Mouse (Mus musculus): ENCODE measurements around the gene Pomt2. TPM values are rescaled to one million over a fixed set of nuclear protein-coding genes. Genes with fewer than 3 reads are reported as not detected.

Pomt2 gene
- 13.5 and 14.1 TPM in 2 replicates for polyA plus RNA-seq (2014; fragmentation: Nextera tagmentation; extraction: Ambion mirVana)

DNA sequence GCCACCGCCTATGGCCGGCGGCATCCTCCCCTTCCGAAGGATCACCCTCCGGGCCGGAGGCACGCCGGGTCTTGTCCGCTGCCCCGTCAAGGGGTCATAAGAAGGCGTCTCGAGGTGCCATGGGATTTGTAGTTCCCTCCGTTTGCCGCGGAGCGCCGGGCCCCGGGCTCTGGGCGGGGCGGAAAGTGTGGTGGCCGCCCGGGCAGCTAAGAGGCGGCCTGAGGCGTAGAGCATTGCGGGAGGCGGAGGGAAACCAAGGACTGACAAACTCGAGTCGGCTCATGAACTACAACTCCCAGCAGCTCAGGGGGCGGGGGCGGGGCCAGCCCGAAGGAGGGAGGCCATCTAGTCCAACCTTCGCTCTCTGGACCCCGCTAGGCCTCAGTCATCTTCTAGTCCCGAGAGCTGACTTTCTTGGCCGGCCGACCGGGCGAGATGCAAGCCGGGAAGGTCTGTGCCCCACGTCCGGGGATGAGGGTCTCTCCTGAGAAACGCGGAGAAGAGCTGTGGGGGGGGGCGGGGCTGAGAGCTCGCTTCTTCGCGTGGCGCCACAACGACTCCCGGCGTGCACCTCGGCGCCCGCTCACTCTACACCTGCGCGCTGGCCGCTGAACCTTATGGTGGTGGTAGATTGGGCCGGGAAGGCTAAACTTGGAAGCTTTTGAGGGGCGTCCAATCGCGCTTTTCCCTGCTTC lies at the start of gene Pomt2:
Gene Pomt2, minus strand, starts transcription at position 574 of the 695 bp plus-strand sequence.
- Histone ChIP-seq H3K4me2 (ENCODE audit: low read length) (peak within 1 kb of the TSS; percentile 67), H3K4me3 (ENCODE audit: control insufficient read depth in 1 of 2, insufficient read depth in 1 of 2, low read depth in 1 of 2, low read length in 2 of 2) (peak within 1 kb of the TSS; percentile 64 to 97), H3K4me1 (ENCODE audit: control insufficient read depth in 2 of 2, insufficient read depth in 2 of 2, low read length in 2 of 2) (peaks cover 0 to 8% of the 10 kb centered on the region in 2 experiments; a peak in 3 of 4 replicates), H3K36me3 (ENCODE audit: control insufficient read depth, insufficient read depth, low read length) (no peaks in the 10 kb centered on the region), H3K9ac (ENCODE audit: low read length) (peak within 1 kb of the TSS; percentile 86), H3K27me3 (ENCODE audit: control insufficient read depth, insufficient read depth, low read length) (no peaks in the 10 kb centered on the region), H3K27ac (replicated peaks in 1 of 2; ENCODE audit: control insufficient read depth in 1 of 2, insufficient read depth in 1 of 2, low read depth in 2 of 2, low read length in 2 of 2) (peak within 1 kb of the TSS; percentile 88 to 95), H3K9me3 (ENCODE audit: control insufficient read depth, low read length) (peaks cover 7% of the 10 kb centered on the region; the same call in 1 of the 2 replicates)
- WGBS: under 1% methylated on average over 53 of the region's 61 CpGs
- peak; percentile 98 for ATAC-seq (ENCODE audit: insufficient number of reproducible peaks, insufficient read depth, low FRiP score, low read depth)

DNA sequence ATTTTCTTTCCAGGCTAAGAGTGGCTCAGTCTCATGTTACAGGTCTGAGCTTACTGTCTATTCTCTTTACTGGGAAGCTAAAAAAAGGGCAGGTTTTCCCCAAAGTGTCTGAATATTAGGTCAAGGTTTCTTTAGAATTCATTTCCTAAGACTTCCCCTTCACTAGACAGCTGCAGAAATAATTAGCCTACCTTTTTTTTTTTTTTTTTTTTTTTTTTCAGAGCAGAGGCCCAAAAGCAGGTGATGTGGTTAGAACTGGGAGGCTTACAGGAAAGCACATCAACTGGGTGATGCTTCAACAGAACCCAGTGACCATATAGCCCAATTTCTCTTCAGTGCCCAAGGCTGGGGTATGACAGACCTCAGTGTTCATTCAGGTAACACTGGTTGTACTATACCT lies 48.5 kb upstream of the Pomt2 start:
- H3K4me3 ChIP-seq (ENCODE audit: control insufficient read depth in 1 of 2, insufficient read depth in 1 of 2, low read depth in 1 of 2, low read length in 2 of 2): no peak overlapping the region

DNA sequence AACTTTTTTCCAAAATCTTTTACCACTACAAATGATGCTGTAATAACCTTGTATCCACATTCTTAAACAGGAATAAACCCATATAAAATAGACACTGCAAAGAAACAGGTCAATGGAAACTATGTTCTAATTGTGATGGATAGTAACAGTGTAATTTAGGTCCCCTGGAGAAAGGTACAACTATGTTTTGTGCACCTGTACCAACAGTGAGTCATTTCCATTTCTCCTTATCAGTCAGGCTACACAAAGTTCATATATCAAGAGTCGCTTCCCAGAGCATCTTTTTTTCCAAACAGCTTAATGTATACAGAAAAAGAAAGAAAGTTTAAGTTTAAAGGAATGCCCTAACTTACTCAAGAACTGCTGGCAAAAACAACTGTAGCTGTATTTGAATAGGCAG lies 47.3 kb upstream of the Pomt2 start:
- no peak for ATAC-seq (ENCODE audit: insufficient number of reproducible peaks, insufficient read depth, low FRiP score, low read depth)
- H3K27me3 ChIP-seq (ENCODE audit: control insufficient read depth, insufficient read depth, low read length): no peaks in the 10 kb centered on the region
- H3K4me2 ChIP-seq (ENCODE audit: low read length): no peak overlapping the region
- no peak overlapping the region for H3K4me3 ChIP-seq (ENCODE audit: control insufficient read depth in 1 of 2, insufficient read depth in 1 of 2, low read depth in 1 of 2, low read length in 2 of 2)
- H3K9ac ChIP-seq (ENCODE audit: low read length): no peak overlapping the region
- H3K27ac ChIP-seq (replicated peaks in 1 of 2; ENCODE audit: control insufficient read depth in 1 of 2, insufficient read depth in 1 of 2, low read depth in 2 of 2, low read length in 2 of 2): no peak overlapping the region
- WGBS: 72% methylated on average over 1 of the region's 1 CpGs
- no peaks in the 10 kb centered on the region for H3K9me3 ChIP-seq (ENCODE audit: control insufficient read depth, low read length)
- H3K4me1 ChIP-seq (ENCODE audit: control insufficient read depth in 2 of 2, insufficient read depth in 2 of 2, low read length in 2 of 2): peaks cover 0 to 7% of the 10 kb centered on the region in 2 experiments; a peak in 3 of 4 replicates
- H3K36me3 ChIP-seq (ENCODE audit: control insufficient read depth, insufficient read depth, low read length): no peaks in the 10 kb centered on the region

More for the DNA sequence above, 48.5 kb upstream of the Pomt2 start:
- Histone ChIP-seq H3K4me2 (ENCODE audit: low read length) (no peak overlapping the region), H3K9me3 (ENCODE audit: control insufficient read depth, low read length) (no peaks in the 10 kb centered on the region), H3K27ac (replicated peaks in 1 of 2; ENCODE audit: control insufficient read depth in 1 of 2, insufficient read depth in 1 of 2, low read depth in 2 of 2, low read length in 2 of 2) (no peak overlapping the region), H3K36me3 (ENCODE audit: control insufficient read depth, insufficient read depth, low read length) (no peaks in the 10 kb centered on the region), H3K9ac (ENCODE audit: low read length) (no peak overlapping the region), H3K4me1 (ENCODE audit: control insufficient read depth in 2 of 2, insufficient read depth in 2 of 2, low read length in 2 of 2) (peaks cover 0 to 7% of the 10 kb centered on the region in 2 experiments; a peak in 3 of 4 replicates), H3K27me3 (ENCODE audit: control insufficient read depth, insufficient read depth, low read length) (no peaks in the 10 kb centered on the region)
- ATAC-seq (ENCODE audit: insufficient number of reproducible peaks, insufficient read depth, low FRiP score, low read depth): no peak

DNA sequence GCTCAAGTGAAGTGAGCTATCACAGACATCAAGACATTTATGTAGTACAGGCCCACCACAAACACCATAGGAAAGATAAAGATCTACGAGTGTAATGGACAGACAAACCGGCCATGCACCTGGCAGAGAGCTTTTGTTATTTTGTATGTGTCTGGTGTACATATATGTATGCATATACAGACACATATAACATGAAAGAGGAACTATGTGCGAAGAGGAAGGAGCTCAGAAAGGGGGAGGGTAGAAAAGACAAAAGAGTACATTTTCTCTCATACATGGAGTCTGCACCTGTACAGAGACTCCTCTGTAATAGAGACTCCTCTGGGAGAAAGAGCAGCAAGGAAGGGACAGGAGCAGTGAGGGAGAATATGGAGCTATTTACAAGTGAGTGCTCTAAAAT lies 45.2 kb upstream of the Pomt2 start:
- 82% methylated on average over 3 of the region's 3 CpGs for WGBS
- Histone ChIP-seq H3K9ac (ENCODE audit: low read length) (no peak overlapping the region), H3K27ac (replicated peaks in 1 of 2; ENCODE audit: control insufficient read depth in 1 of 2, insufficient read depth in 1 of 2, low read depth in 2 of 2, low read length in 2 of 2) (no peak overlapping the region), H3K4me2 (ENCODE audit: low read length) (no peak overlapping the region), H3K9me3 (ENCODE audit: control insufficient read depth, low read length) (no peaks in the 10 kb centered on the region), H3K27me3 (ENCODE audit: control insufficient read depth, insufficient read depth, low read length) (no peaks in the 10 kb centered on the region), H3K4me1 (ENCODE audit: control insufficient read depth in 2 of 2, insufficient read depth in 2 of 2, low read length in 2 of 2) (no peaks in the 10 kb centered on the region), H3K4me3 (ENCODE audit: control insufficient read depth in 1 of 2, insufficient read depth in 1 of 2, low read depth in 1 of 2, low read length in 2 of 2) (no peak overlapping the region), H3K36me3 (ENCODE audit: control insufficient read depth, insufficient read depth, low read length) (no peaks in the 10 kb centered on the region)
- no peak for ATAC-seq (ENCODE audit: insufficient number of reproducible peaks, insufficient read depth, low FRiP score, low read depth)

DNA sequence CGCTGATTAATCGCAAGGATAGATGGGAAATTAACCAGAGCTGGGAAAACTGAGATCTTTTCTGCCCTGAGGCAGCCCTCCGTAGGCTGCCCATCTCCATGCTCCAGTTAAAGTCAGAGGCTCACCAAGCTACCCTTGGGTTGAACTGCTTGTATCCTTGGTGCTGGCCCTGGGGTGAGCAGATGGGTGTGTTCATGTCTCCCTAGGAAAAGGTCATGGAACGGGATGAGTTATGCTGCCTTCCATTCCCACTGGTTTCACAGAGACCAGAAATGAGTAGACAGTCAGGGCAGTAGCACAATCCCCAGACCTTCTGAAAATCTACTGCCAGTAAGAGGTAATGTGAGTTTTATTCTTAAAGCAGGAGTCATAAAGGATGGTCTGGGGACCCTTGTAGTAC lies 29.9 kb upstream of the Pomt2 start:
- H3K9me3 ChIP-seq (ENCODE audit: control insufficient read depth, low read length): no peaks in the 10 kb centered on the region
- H3K4me1 ChIP-seq (ENCODE audit: control insufficient read depth in 2 of 2, insufficient read depth in 2 of 2, low read length in 2 of 2): no peaks in the 10 kb centered on the region
- no peaks in the 10 kb centered on the region for H3K36me3 ChIP-seq (ENCODE audit: control insufficient read depth, insufficient read depth, low read length)
- H3K27ac ChIP-seq (replicated peaks in 1 of 2; ENCODE audit: control insufficient read depth in 1 of 2, insufficient read depth in 1 of 2, low read depth in 2 of 2, low read length in 2 of 2): no peak overlapping the region
- H3K4me3 ChIP-seq (ENCODE audit: control insufficient read depth in 1 of 2, insufficient read depth in 1 of 2, low read depth in 1 of 2, low read length in 2 of 2): no peak overlapping the region
- no peak overlapping the region for H3K9ac ChIP-seq (ENCODE audit: low read length)
- 95% methylated on average over 4 of the region's 4 CpGs for WGBS
- no peak for ATAC-seq (ENCODE audit: insufficient number of reproducible peaks, insufficient read depth, low FRiP score, low read depth)
- no peaks in the 10 kb centered on the region for H3K27me3 ChIP-seq (ENCODE audit: control insufficient read depth, insufficient read depth, low read length)
- H3K4me2 ChIP-seq (ENCODE audit: low read length): no peak overlapping the region

DNA sequence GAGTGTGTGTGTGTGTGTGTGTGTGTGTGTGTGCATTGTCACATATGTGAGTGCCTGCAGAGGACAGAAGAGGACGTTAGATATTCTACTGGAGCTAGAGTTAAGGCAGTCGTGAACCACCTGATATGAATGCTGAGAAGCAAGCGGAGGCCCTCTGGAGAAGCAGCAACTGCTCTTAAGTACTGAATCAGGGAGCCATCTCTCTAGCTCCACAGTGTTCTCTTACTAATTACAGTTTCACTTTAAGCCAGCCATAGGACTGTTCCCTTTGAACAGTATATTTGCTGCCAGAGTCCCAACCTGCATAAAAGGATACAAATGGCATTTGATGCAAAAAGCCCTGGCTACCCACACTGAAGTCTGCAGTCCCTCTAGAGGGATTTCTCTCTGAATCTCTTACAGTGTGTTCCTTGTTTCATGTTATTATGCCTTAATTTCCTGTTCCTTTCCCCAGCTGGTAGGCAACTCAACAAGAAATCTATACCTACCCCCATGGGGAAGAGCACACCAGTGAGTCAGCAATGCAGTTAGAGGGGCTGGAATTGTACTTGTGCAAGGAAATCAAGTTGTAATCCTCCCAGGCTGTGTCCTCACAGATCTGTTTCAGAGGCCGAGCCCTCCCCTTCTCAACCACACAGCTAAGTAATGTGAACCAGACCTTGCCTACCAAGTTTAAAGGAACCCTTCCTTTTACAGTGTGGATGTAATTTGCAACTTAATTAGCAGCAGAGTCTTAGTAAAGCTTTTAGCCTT lies 27.6 kb upstream of the Pomt2 start:
- no peak for ATAC-seq (ENCODE audit: insufficient number of reproducible peaks, insufficient read depth, low FRiP score, low read depth)
- 53% methylated on average over 4 of the region's 4 CpGs for WGBS

DNA sequence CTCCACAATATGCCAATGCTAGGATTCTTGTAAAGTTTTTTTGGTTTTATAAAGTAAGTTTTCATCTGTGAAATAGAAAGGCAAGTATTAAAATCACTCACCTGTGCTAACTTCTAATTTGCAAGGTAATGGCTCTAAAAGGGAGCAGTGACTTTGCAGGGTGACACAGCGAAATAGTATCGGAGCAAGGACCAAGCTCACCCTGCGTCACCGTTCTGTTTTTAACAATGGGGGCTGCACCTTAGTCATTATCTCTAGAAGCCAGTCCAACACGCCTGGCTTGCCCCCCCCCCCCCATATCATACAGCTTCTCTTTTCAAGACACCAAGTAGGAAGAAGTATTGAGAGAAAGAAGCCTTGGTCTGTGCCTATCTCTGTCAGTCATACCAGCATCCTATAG lies 13.0 kb upstream of the Pomt2 start:
- H3K27ac ChIP-seq (replicated peaks in 1 of 2; ENCODE audit: control insufficient read depth in 1 of 2, insufficient read depth in 1 of 2, low read depth in 2 of 2, low read length in 2 of 2): no peak overlapping the region
- no peaks in the 10 kb centered on the region for H3K9me3 ChIP-seq (ENCODE audit: control insufficient read depth, low read length)
- no peak overlapping the region for H3K9ac ChIP-seq (ENCODE audit: low read length)
- H3K27me3 ChIP-seq (ENCODE audit: control insufficient read depth, insufficient read depth, low read length): no peaks in the 10 kb centered on the region
- H3K4me1 ChIP-seq (ENCODE audit: control insufficient read depth in 2 of 2, insufficient read depth in 2 of 2, low read length in 2 of 2): no peaks in the 10 kb centered on the region; a peak in 1 of 4 replicates
- peaks cover 21% of the 10 kb centered on the region for H3K36me3 ChIP-seq (ENCODE audit: control insufficient read depth, insufficient read depth, low read length)
- ATAC-seq (ENCODE audit: insufficient number of reproducible peaks, insufficient read depth, low FRiP score, low read depth): no peak
- WGBS: 81% methylated on average over 5 of the region's 5 CpGs
- no peak overlapping the region for H3K4me2 ChIP-seq (ENCODE audit: low read length)
- H3K4me3 ChIP-seq (ENCODE audit: control insufficient read depth in 1 of 2, insufficient read depth in 1 of 2, low read depth in 1 of 2, low read length in 2 of 2): no peak overlapping the region

More for the DNA sequence above, 27.6 kb upstream of the Pomt2 start:
- no peak overlapping the region for H3K27ac ChIP-seq (replicated peaks in 1 of 2; ENCODE audit: control insufficient read depth in 1 of 2, insufficient read depth in 1 of 2, low read depth in 2 of 2, low read length in 2 of 2)
- H3K27me3 ChIP-seq (ENCODE audit: control insufficient read depth, insufficient read depth, low read length): no peaks in the 10 kb centered on the region
- no peak overlapping the region for H3K9ac ChIP-seq (ENCODE audit: low read length)
- H3K4me3 ChIP-seq (ENCODE audit: control insufficient read depth in 1 of 2, insufficient read depth in 1 of 2, low read depth in 1 of 2, low read length in 2 of 2): no peak overlapping the region
- no peak overlapping the region for H3K4me2 ChIP-seq (ENCODE audit: low read length)
- no peaks in the 10 kb centered on the region for H3K4me1 ChIP-seq (ENCODE audit: control insufficient read depth in 2 of 2, insufficient read depth in 2 of 2, low read length in 2 of 2)
- no peaks in the 10 kb centered on the region for H3K9me3 ChIP-seq (ENCODE audit: control insufficient read depth, low read length)
- peaks cover 13% of the 10 kb centered on the region; the same call in 1 of the 2 replicates for H3K36me3 ChIP-seq (ENCODE audit: control insufficient read depth, insufficient read depth, low read length)
